Mouse (Mus musculus) heart, embryonic 10.5 days (tissue): ENCODE measurements around the gene Gm20696. TPM values are rescaled to one million over a fixed set of nuclear protein-coding genes. Genes with fewer than 3 reads are reported as not detected.

Source experiments
- DNase-seq: peaks from one replicate; pipeline ENCODE4 v3.0.0-alpha.2; 2017; ENCODE audit warnings: low spot score
- H3K27ac ChIP-seq: fragments of 300-500 bp; sonication (generic); 2 replicates; pipeline ENCODE4 v1.5.1; 2016; ENCODE audit warnings: mild to moderate bottlenecking
- H3K27me3 ChIP-seq: fragments of 300-500 bp; sonication (generic); 2 replicates; pipeline ENCODE4 v1.6.1; 2016; ENCODE audit warnings: mild to moderate bottlenecking; ENCODE audit not compliant: poor library complexity, insufficient read depth, severe bottlenecking
- H3K36me3 ChIP-seq: fragments of 300-500 bp; sonication (generic); 2 replicates; pipeline ENCODE4 v1.6.1; 2016; ENCODE audit warnings: mild to moderate bottlenecking, moderate library complexity
- H3K4me1 ChIP-seq: fragments of 300-500 bp; sonication (generic); 2 replicates; pipeline ENCODE4 v1.6.1; 2016; ENCODE audit warnings: mild to moderate bottlenecking
- H3K4me3 ChIP-seq: fragments of 300-500 bp; sonication (generic); 2 replicates; pipeline ENCODE4 v1.5.1; 2016; ENCODE audit warnings: mild to moderate bottlenecking, moderate library complexity
- H3K9me3 ChIP-seq: fragments of 300-500 bp; sonication (generic); 2 replicates; pipeline ENCODE4 v1.6.1; 2016; ENCODE audit warnings: mild to moderate bottlenecking, moderate library complexity
- WGBS: fragments of 180-500 bp; shearing (Covaris S2); methylation state at CpG from one replicate; pipeline ENCODE4 v1.1.7; 2016; 5-methylcytosine and 5-hydroxymethylcytosine counted together
- polyA plus RNA-seq: library from polyadenylated mRNA; unstranded; fragments of >200 nt; fragmentation: Nextera tagmentation; extraction: Ambion mirVana; gene quantifications from 2 replicates; pipeline ENCODE4 v1.2.1, GENCODE M21; 2016

Gm20696 gene
- polyA plus RNA-seq, 1 experiment from 2014 or later: 3.4 TPM

GRCm38 (mm10) chr6:99443460-99443859 is 223.1 kb downstream of the Gm20696 start:
- Histone ChIP-seq H3K27me3 (no peaks in the 10 kb centered on the region), H3K4me1 (peaks cover 34% of the 10 kb centered on the region), H3K9me3 (no peaks in the 10 kb centered on the region), H3K36me3 (peaks cover 3% of the 10 kb centered on the region; the same call in 1 of the 2 replicates), H3K27ac (no peak overlapping the region), H3K4me3 (no peak overlapping the region)
- 66% methylated on average over 5 of the region's 5 CpGs for WGBS
- DNase-seq: no peak

GRCm38 (mm10) chr6:99441100-99441499 is 225.5 kb downstream of the Gm20696 start:
- DNase-seq: no peak
- peaks cover 34% of the 10 kb centered on the region for H3K4me1 ChIP-seq
- H3K9me3 ChIP-seq: no peaks in the 10 kb centered on the region
- no peaks in the 10 kb centered on the region for H3K36me3 ChIP-seq
- H3K4me3 ChIP-seq: no peak overlapping the region
- H3K27ac ChIP-seq: no peak overlapping the region
- H3K27me3 ChIP-seq: no peaks in the 10 kb centered on the region
- 71% methylated on average over 7 of the region's 7 CpGs for WGBS

DNA sequence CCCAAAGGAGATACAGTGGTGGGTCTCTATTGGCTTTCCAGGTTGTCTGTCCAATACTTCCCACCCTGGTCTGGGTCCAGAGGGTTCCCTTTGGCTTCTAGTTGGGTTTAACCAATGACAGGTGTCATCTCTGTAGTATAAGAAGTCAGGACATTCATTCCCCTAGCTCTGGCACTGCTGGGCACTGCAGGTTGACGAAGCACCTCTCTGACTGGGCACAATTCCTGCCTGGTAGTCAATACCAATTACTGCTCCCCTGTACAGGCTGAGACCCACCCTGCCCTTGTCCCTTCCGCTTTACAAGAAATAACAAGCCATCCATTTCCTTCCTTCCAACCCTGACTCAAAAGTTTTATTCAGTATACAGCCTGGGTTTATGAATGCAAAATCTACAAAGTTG is 226.0 kb downstream of the Gm20696 start:
- H3K4me1 ChIP-seq: peaks cover 34% of the 10 kb centered on the region
- no peaks in the 10 kb centered on the region for H3K9me3 ChIP-seq
- peak overlapping the region; percentile 74 for H3K27ac ChIP-seq
- no peak for DNase-seq
- no peaks in the 10 kb centered on the region for H3K36me3 ChIP-seq
- 91% methylated on average over 2 of the region's 2 CpGs for WGBS
- no peak overlapping the region for H3K4me3 ChIP-seq
- no peaks in the 10 kb centered on the region for H3K27me3 ChIP-seq

- peak overlapping the region; percentile 74 for H3K27ac ChIP-seq
- H3K27me3 ChIP-seq: no peaks in the 10 kb centered on the region
- no peak for DNase-seq
- H3K4me3 ChIP-seq: peak overlapping the region; percentile 3; the same call in 1 of the 2 replicates
- peaks cover 34% of the 10 kb centered on the region for H3K4me1 ChIP-seq
- 6% methylated on average over 9 of the region's 9 CpGs for WGBS
- no peaks in the 10 kb centered on the region for H3K9me3 ChIP-seq
- H3K36me3 ChIP-seq: 0 out of 2 replicates have a peak, but pooled peaks cover 1% of the 10 kb centered on the region
Measured at GRCm38 (mm10) chr6:99439878-99440361, 226.7 kb downstream of the Gm20696 start.

- Histone ChIP-seq H3K9me3 (no peaks in the 10 kb centered on the region), H3K4me1 (peaks cover 34% of the 10 kb centered on the region), H3K4me3 (peak overlapping the region; percentile 3; the same call in 1 of the 2 replicates), H3K27ac (peak overlapping the region; percentile 74), H3K36me3 (peaks cover 7% of the 10 kb centered on the region; the same call in 1 of the 2 replicates), H3K27me3 (no peaks in the 10 kb centered on the region)
- DNase-seq: no peak
- 26% methylated on average over 9 of the region's 9 CpGs for WGBS
Measured at GRCm38 (mm10) chr6:99439214-99439877, 227.3 kb downstream of the Gm20696 start.

GRCm38 (mm10) chr6:99436371-99436770 is 230.2 kb downstream of the Gm20696 start:
- no peak for DNase-seq
- H3K36me3 ChIP-seq: peaks cover 9% of the 10 kb centered on the region; the same call in 1 of the 2 replicates
- H3K27me3 ChIP-seq: no peaks in the 10 kb centered on the region
- H3K4me3 ChIP-seq: no peak overlapping the region
- no peaks in the 10 kb centered on the region for H3K9me3 ChIP-seq
- WGBS: 82% methylated on average over 6 of the region's 6 CpGs
- H3K27ac ChIP-seq: no peak overlapping the region
- peaks cover 30% of the 10 kb centered on the region for H3K4me1 ChIP-seq

GRCm38 (mm10) chr6:99435140-99435539 is 231.5 kb downstream of the Gm20696 start:
- H3K4me3 ChIP-seq: no peak overlapping the region
- peaks cover 18% of the 10 kb centered on the region for H3K4me1 ChIP-seq
- H3K27ac ChIP-seq: no peak overlapping the region
- H3K27me3 ChIP-seq: no peaks in the 10 kb centered on the region
- peaks cover 9% of the 10 kb centered on the region; the same call in 1 of the 2 replicates for H3K36me3 ChIP-seq
- 94% methylated on average over 10 of the region's 10 CpGs for WGBS
- no peaks in the 10 kb centered on the region for H3K9me3 ChIP-seq
- no peak for DNase-seq

DNA sequence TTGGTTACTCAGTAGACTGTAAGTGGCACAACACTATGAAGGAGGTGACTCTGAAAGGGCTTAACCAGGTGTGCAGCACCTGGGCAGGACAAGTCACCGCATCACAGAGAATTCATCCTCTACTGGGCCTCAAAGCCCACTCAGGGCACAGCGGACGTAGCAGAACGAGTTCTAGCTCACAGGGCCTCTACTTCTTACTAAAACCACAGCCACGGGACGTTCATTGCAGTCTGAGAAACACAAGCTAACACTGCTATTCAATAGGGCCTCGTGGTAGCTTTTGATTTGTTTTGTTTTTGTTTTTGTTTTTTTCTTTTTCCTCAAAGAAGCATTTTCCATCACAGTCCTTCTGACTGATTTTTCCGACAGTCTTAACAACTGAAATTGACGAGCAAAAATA is 233.6 kb downstream of the Gm20696 start:
- 0 out of 2 replicates have a peak, but pooled peaks cover 6% of the 10 kb centered on the region for H3K4me1 ChIP-seq
- WGBS: 87% methylated on average over 9 of the region's 9 CpGs

GRCm38 (mm10) chr6:99431941-99432340 is 234.7 kb downstream of the Gm20696 start:
- Histone ChIP-seq H3K4me3 (no peak overlapping the region), H3K27ac (no peak overlapping the region), H3K36me3 (peaks cover 9% of the 10 kb centered on the region; the same call in 1 of the 2 replicates), H3K4me1 (0 out of 2 replicates have a peak, but pooled peaks cover 6% of the 10 kb centered on the region), H3K27me3 (no peaks in the 10 kb centered on the region), H3K9me3 (no peaks in the 10 kb centered on the region)
- no peak for DNase-seq
- 76% methylated on average over 4 of the region's 4 CpGs for WGBS

More for the DNA sequence above, 233.6 kb downstream of the Gm20696 start:
- Histone ChIP-seq H3K27ac (no peak overlapping the region), H3K4me3 (no peak overlapping the region), H3K27me3 (no peaks in the 10 kb centered on the region), H3K9me3 (no peaks in the 10 kb centered on the region), H3K36me3 (peaks cover 9% of the 10 kb centered on the region; the same call in 1 of the 2 replicates)
- no peak for DNase-seq

DNA sequence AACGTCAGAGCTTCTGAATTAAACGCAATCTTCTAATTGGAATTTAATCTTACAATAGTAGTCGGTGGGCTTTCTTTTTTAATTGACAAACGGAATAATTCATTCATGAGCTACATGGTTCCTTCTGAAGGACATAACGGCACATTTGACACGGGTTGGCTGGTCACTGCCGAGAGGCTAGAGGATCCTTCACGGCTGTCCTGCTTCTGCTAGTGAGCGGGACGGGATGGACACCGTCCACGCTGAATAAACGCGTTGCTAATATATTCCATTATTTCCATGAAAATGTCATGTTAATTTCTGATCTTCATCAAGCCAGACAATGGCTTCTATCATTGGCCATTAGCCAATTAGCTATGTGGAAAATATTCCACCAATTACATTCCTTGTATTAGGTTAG is 236.0 kb downstream of the Gm20696 start:
- H3K9me3 ChIP-seq: no peaks in the 10 kb centered on the region
- 93% methylated on average over 14 of the region's 14 CpGs for whole genome bisulfite sequencing
- DNase-seq: no peak

DNA sequence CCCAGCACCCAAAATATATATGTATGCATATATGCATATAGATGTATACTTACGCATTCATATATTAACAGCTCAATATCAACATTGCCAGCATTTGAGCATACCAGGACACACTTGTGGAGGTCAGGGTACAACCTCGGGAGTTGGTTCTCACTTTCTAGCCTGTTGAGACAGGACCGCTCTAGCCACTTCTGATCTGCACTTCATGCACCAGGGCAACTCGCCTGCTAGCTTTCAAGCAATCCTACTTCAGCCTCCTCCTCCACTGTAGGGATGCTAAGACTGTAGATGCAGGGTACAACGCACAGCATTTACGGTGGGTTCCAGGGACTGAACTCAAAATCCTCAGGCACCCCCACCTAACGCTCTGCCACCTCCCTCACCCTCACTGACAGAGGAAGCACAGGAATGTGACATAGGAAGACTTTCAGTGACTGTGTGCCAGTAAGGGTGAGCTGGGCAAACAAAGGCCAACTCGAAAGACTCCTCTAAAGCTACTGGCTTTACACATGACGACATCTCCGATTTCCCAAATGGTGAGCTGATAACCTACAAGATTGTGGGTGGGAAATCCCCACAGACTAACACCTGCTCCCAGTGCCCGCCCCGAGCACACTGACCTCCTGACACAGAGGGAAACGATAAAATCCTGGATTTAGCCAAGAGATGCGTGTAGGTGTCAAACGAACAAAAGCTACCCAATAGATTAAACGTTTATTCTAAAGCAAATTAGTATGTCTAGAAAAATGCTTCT is 237.0 kb downstream of the Gm20696 start:
- 77% methylated on average over 16 of the region's 16 CpGs for WGBS
- peak; percentile 56 for DNase-seq
- Histone ChIP-seq H3K4me1 (0 out of 2 replicates have a peak, but pooled peaks cover 6% of the 10 kb centered on the region), H3K9me3 (no peaks in the 10 kb centered on the region), H3K27me3 (no peaks in the 10 kb centered on the region), H3K27ac (no peak overlapping the region), H3K4me3 (no peak overlapping the region), H3K36me3 (peaks cover 4% of the 10 kb centered on the region; the same call in 1 of the 2 replicates)

More for the DNA sequence above, 236.0 kb downstream of the Gm20696 start:
- Histone ChIP-seq H3K36me3 (peaks cover 9% of the 10 kb centered on the region; the same call in 1 of the 2 replicates), H3K4me3 (no peak overlapping the region), H3K4me1 (0 out of 2 replicates have a peak, but pooled peaks cover 6% of the 10 kb centered on the region), H3K27ac (no peak overlapping the region), H3K27me3 (no peaks in the 10 kb centered on the region)

GRCm38 (mm10) chr6:99428961-99429360 is 237.6 kb downstream of the Gm20696 start:
- 79% methylated on average over 2 of the region's 2 CpGs for WGBS
- Histone ChIP-seq H3K27ac (no peak overlapping the region), H3K27me3 (no peaks in the 10 kb centered on the region), H3K4me1 (0 out of 2 replicates have a peak, but pooled peaks cover 6% of the 10 kb centered on the region), H3K9me3 (no peaks in the 10 kb centered on the region), H3K4me3 (no peak overlapping the region), H3K36me3 (no peaks in the 10 kb centered on the region)
- DNase-seq: no peak

DNA sequence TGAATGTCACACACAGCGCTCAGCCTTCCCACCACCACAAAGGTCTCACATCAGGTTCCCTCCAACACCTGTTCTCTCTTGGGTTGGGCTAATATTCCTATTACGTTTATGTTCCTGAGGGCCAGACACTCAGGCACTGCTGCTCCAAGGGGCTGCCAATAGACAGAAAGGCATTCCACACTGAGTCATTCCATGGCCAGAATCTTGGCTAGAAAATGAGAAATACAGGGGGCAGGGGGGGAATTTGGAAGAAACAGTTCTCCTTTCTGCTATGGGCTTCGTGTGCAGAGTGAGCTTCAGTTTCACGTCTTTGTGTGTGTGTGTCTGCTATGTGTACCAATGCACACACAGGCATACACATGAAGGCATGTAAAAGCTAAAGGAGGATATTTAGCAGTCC is 239.3 kb downstream of the Gm20696 start:
- no peak for DNase-seq
- Histone ChIP-seq H3K9me3 (no peaks in the 10 kb centered on the region), H3K27me3 (no peaks in the 10 kb centered on the region), H3K4me1 (0 out of 2 replicates have a peak, but pooled peaks cover 6% of the 10 kb centered on the region), H3K27ac (no peak overlapping the region), H3K36me3 (no peaks in the 10 kb centered on the region), H3K4me3 (no peak overlapping the region)
- 91% methylated on average over 4 of the region's 4 CpGs for WGBS
